Mouse (Mus musculus) lung, postnatal 0 days (tissue): Measurements from ENCODE around the gene Fgl2. TPM values are rescaled to one million over a fixed set of nuclear protein-coding genes. Genes with fewer than 3 reads are reported as not detected.

Experiments
- ATAC-seq: fragments of 200-750 bp; cut with Nextera tagmentation; 2 replicates; pipeline ENCODE4 v1.8.0; 2017; ENCODE audit warnings: moderate library complexity
- DNase-seq: peaks from one replicate; pipeline ENCODE4 v3.0.0-alpha.2; 2016; ENCODE audit warnings: low spot score
- H3K27ac ChIP-seq: fragments of 300-500 bp; sonication (generic); 2 replicates; pipeline ENCODE4 v1.5.1; 2014; ENCODE audit warnings: antibody characterized with exemption, mild to moderate bottlenecking, low read length, mixed read lengths
- H3K27me3 ChIP-seq: fragments of 300-500 bp; sonication (generic); replicated peaks from 2 replicates; pipeline ENCODE4 v1.6.1; 2014; ENCODE audit warnings: low read length, mixed read lengths; ENCODE audit not compliant: insufficient read depth
- H3K36me3 ChIP-seq: fragments of 300-500 bp; sonication (generic); 2 replicates; pipeline ENCODE4 v1.6.1; 2014; ENCODE audit warnings: low read length, mixed read lengths; ENCODE audit not compliant: insufficient read depth
- H3K4me1 ChIP-seq: fragments of 300-500 bp; sonication (generic); 2 replicates; pipeline ENCODE4 v1.6.1; 2014; ENCODE audit warnings: antibody characterized with exemption, low read depth, low read length, mixed read lengths; ENCODE audit not compliant: insufficient read depth
- H3K4me2 ChIP-seq: fragments of 300-500 bp; sonication (generic); replicated peaks from 2 replicates; pipeline ENCODE4 v1.6.1; 2014; ENCODE audit warnings: low read depth, mild to moderate bottlenecking, low read length, moderate library complexity, mixed read lengths
- H3K4me3 ChIP-seq: fragments of 300-500 bp; sonication (generic); 2 replicates; pipeline ENCODE4 v1.5.1; 2014; ENCODE audit warnings: low read depth, low read length
- H3K9ac ChIP-seq: fragments of 300-500 bp; sonication (generic); replicated peaks from 2 replicates; pipeline ENCODE4 v1.6.1; 2014; ENCODE audit warnings: low read depth, mild to moderate bottlenecking
- H3K9me3 ChIP-seq: fragments of 300-500 bp; sonication (generic); 2 replicates; pipeline ENCODE4 v1.6.1; 2016; ENCODE audit warnings: low read length, mixed read lengths
- CTCF ChIP-seq: IDR thresholded peaks from 2 replicates; pipeline ENCODE4 v1.5.1; 2016; ENCODE audit warnings: antibody characterized with exemption, mild to moderate bottlenecking
- EP300 ChIP-seq: IDR thresholded peaks from 2 replicates; pipeline ENCODE4 v1.6.1; 2016; ENCODE audit warnings: antibody characterized with exemption, mild to moderate bottlenecking, control low read depth
- WGBS: fragments of 180-500 bp; shearing (Covaris S2); extraction: QIAGEN DNeasy Blood & Tissue Kit; methylation state at CpG from one replicate; pipeline ENCODE4 v1.1.7; 2014; 5-methylcytosine and 5-hydroxymethylcytosine counted together
- polyA plus RNA-seq: library from polyadenylated mRNA; unstranded; fragments of >200 nt; fragmentation: Nextera tagmentation; extraction: Ambion mirVana; gene quantifications from 2 replicates; pipeline ENCODE4 v1.2.1, GENCODE M21; 2015

Gene Fgl2
- polyA plus RNA-seq, 1 experiment from 2014 or later, result 8.7 TPM

DNA sequence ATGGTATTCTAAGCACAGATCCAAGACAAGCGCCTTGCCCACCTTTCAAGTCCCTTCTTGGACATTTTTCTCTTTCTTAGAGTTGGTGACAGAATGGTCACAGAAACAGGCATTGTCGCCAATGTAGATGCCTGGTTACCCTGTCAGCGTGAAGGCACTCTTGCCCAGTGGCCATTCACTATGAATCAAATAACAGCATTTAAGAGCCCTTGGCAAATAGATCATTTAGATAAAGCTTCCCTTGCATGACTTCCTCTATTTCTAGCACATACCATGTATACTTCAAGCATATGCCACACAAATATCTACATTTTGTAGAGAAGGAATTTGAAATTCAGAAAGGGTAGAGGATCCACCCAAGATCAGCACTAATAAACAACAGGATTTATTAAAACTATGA, 40.9 kb downstream of the Fgl2 start:
- Histone ChIP-seq H3K9ac (no peak overlapping the region), H3K4me3 (no peak overlapping the region), H3K36me3 (no peaks in the 10 kb centered on the region), H3K4me2 (no peak overlapping the region), H3K4me1 (no peaks in the 10 kb centered on the region), H3K9me3 (no peaks in the 10 kb centered on the region), H3K27ac (no peak overlapping the region), H3K27me3 (no peaks in the 10 kb centered on the region)
- DNase-seq (no peak), ATAC-seq (no peak)
- 75% methylated on average over 3 of the region's 3 CpGs for WGBS
- TF ChIP-seq EP300, result no peak
- no peak for TF ChIP-seq CTCF

DNA sequence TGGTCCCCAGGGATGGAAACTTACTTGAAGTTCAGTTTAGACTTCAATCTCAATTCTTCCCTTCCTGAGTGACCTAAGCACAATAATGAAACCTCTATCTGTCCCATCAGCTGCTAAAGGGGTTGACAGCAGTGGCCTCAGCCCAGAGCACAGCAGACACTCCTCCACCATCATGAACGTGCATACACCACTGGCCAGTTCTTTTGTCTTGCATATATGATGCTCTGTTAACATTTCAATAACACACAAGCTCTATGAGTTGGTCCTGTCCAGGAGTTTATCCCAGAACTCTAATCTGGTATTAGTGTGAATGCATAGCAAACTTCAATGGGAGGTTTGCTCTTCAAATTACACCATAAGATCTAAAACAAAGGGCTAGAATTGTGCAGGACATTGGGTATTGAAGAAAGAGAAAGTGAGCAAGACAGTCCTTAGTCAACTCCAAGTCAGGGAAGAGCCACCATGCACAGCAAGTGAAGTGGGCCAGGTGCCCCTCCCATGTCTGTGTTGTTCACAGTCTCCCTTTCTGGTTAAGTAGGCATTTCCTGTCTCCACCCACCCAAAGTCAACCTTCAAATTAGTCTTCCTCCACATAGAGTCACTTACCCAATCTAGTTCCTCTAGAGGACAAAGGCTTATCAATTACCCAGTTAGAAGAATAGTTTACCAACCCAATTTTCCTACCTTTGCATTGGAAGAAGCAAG, 41.8 kb downstream of the Fgl2 start:
- no peak for TF ChIP-seq CTCF
- TF ChIP-seq EP300, result no peak
- Histone ChIP-seq H3K9ac (no peak overlapping the region), H3K27me3 (no peaks in the 10 kb centered on the region), H3K4me1 (no peaks in the 10 kb centered on the region), H3K4me2 (no peak overlapping the region), H3K4me3 (no peak overlapping the region), H3K36me3 (no peaks in the 10 kb centered on the region), H3K27ac (no peak overlapping the region), H3K9me3 (no peaks in the 10 kb centered on the region)
- ATAC-seq (no peak), DNase-seq (no peak)
- WGBS, result 60% methylated on average over 1 of the region's 1 CpGs

DNA sequence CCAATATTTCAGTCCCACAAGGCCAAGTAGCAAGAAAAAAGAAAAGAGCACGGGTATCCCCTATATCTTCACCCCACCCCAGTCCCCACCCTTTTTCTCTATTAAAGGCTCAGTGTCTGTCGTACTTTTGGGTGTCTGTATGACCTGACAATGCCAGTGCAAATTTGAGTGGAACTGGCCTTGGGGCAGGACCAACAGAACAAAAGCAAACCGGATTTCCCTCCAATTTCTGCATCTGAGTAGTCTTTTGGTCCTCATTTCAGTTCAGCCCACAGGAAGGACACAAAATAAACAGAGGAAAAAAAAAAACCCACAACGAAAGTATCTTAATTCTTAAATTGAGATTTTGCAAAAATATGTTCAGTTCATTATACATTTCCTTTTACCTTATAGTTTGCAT, 46.2 kb downstream of the Fgl2 start:
- no peaks in the 10 kb centered on the region for H3K27me3 ChIP-seq
- no peaks in the 10 kb centered on the region for H3K4me1 ChIP-seq
- H3K9me3 ChIP-seq, result no peaks in the 10 kb centered on the region
- TF ChIP-seq EP300 (no peak), CTCF (no peak)
- no peak for ATAC-seq
- no peak overlapping the region for H3K4me3 ChIP-seq
- H3K36me3 ChIP-seq, result no peaks in the 10 kb centered on the region
- H3K9ac ChIP-seq, result no peak overlapping the region
- DNase-seq, result no peak
- H3K27ac ChIP-seq, result no peak overlapping the region
- no peak overlapping the region for H3K4me2 ChIP-seq
- WGBS, result 50% methylated on average over 4 of the region's 4 CpGs

DNA sequence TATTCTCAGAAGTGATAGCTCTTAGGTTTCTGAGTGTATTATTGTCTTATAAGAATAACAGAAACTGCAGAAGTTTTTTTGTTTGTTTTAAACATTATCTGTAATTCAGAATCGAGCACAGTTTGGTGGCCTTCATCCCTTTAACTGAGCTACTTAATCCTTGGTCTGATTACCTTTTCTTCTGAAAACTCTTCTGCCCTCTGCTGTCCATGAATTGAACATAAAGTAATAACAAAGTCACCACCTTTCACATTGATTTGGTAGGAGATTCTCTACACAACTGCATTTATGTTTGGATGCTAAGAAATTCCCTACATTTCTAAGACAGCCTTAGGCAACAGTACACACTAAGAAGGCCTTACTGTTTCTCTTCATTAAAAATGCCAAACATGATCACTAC, 48.2 kb downstream of the Fgl2 start:
- WGBS, result 8% methylated on average over 1 of the region's 1 CpGs

DNA sequence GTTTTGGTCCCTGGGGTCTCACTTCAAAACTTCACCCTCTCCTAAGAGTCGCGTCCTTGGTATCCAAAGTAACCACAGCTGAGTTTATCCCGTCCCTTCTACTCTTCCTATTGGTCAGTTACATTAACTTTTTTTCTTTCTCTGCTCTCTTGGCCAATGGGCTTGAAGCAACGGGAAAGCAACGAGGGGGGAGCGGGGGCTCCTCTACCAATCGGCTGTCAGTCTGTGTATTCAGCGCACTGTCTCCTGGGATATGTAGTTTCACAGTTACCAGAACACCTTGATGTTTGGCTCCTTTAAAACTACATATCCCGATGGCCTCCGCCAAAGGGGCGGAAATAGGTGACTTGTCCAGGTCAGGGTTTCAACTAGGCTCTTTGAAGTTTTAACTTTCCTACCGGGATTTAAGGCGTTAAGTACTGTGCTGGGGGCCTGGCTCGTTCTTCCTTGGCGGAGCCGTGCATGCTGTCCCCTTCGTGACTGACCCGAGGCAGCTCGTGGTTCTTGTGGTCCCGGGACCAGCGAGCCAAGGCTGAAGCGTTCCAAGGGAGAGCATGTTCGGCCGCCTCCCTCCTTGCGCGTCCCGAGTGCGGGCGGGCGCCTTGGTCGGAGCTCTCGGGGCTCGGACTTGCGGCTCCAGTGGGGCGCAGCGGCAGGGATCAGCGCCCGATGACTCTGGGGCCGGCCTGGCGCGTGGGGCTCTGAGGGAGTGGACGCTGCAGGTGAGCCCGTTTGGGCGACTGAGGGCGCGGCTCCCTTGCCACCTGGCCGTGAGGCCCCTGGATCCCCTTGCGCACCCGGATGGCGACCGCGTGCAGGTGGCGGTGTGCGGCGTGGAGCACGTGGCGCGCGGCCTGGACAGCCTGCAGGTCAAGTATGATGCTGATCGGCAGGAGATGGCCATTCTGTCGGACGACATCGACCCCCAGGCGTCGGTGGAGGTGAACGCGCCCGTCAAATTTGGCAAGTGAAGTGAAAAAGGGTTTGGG, 52.5 kb downstream of the Fgl2 start, which contains the start of the genes Ccdc146 and Fam185a:
Gene Ccdc146 (minus strand): TSS at position 64 of the 989 bp plus-strand sequence.
Gene Fam185a (plus strand): TSS at position 345 of the 989 bp plus-strand sequence.
- H3K4me3 ChIP-seq, result peak within 1 kb of the TSS; percentile 67
- H3K9ac ChIP-seq, result peak within 1 kb of the TSS; percentile 47
- H3K9me3 ChIP-seq, result no peaks in the 10 kb centered on the region
- TF ChIP-seq CTCF (no peak), EP300 (peak; percentile 73)
- ATAC-seq (peak; percentile 100), DNase-seq (peak; percentile 100)
- peak within 1 kb of the TSS; percentile 97 for H3K4me2 ChIP-seq
- H3K27ac ChIP-seq, result no peak within 1 kb of the TSS; the same call in 1 of the 2 replicates
- H3K27me3 ChIP-seq, result no peaks in the 10 kb centered on the region
- H3K4me1 ChIP-seq, result peaks cover 7% of the 10 kb centered on the region; the same call in 1 of the 2 replicates
- H3K36me3 ChIP-seq, result no peaks in the 10 kb centered on the region
- WGBS, result under 1% methylated on average over 64 of the region's 68 CpGs

More for the DNA sequence above, 48.2 kb downstream of the Fgl2 start:
- peaks cover 5% of the 10 kb centered on the region; the same call in 1 of the 2 replicates for H3K4me1 ChIP-seq
- H3K4me3 ChIP-seq, result no peak overlapping the region
- H3K9ac ChIP-seq, result no peak overlapping the region
- TF ChIP-seq EP300 (no peak), CTCF (peak; percentile 64)
- ATAC-seq, result no peak
- H3K9me3 ChIP-seq, result no peaks in the 10 kb centered on the region
- no peaks in the 10 kb centered on the region for H3K27me3 ChIP-seq
- H3K36me3 ChIP-seq, result no peaks in the 10 kb centered on the region
- H3K4me2 ChIP-seq, result no peak overlapping the region
- no peak overlapping the region for H3K27ac ChIP-seq
- peak; percentile 58 for DNase-seq

DNA sequence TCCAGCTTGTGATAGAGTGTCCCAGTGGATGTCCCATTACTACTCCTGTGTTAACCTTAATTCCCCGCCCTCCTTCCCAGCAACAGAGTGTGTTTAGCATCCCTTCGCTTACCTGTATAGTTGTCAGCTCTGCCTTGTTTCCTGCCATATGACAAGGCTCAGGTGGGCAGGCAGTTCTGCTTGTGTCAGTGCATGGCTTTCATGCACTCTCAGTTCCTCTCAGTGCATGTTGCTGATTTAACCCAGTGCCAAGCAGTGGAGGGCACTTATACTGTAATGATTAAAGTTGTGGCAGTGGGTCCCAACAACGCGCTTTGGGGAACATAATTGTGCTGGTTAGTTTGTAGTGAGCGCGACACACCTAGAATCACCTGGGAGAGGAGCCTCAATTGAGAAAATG, 54.2 kb downstream of the Fgl2 start:
- TF ChIP-seq CTCF (no peak), EP300 (no peak)
- ATAC-seq (no peak), DNase-seq (no peak)
- Histone ChIP-seq H3K27ac (no peak overlapping the region), H3K9me3 (no peaks in the 10 kb centered on the region), H3K27me3 (no peaks in the 10 kb centered on the region), H3K36me3 (no peaks in the 10 kb centered on the region), H3K9ac (no peak overlapping the region), H3K4me1 (peaks cover 7% of the 10 kb centered on the region; the same call in 1 of the 2 replicates), H3K4me2 (no peak overlapping the region), H3K4me3 (no peak overlapping the region)
- WGBS, result 95% methylated on average over 6 of the region's 6 CpGs

Other genes with a start within 250 kb of the Fgl2 start
- 44.6 and 44.9 TPM in 2 replicates for gene Gsap, start 186.4 kb upstream of the Fgl2 start, polyA plus RNA-seq
- gene Ccdc146, start 52.0 kb downstream of the Fgl2 start, polyA plus RNA-seq, result 3.4 and 6.0 TPM in 2 replicates
- 1.7 and 2.8 TPM in 2 replicates for gene Fam185a, start 52.3 kb downstream of the Fgl2 start, polyA plus RNA-seq
- gene Lrrc17, start 170.9 kb downstream of the Fgl2 start, polyA plus RNA-seq, result 33.5 and 35.7 TPM in 2 replicates